Mouse (Mus musculus): ENCODE measurements around the gene Rap1b.

GRCm38 (mm10) chr10:117778328-117778910 is 67.4 kb downstream of the Rap1b start:
- no peak for TF ChIP-seq CTCF (IDR thresholded peaks at IDR 0.05; ENCODE audit: extremely low read depth, insufficient read length, insufficient replicate concordance, low read depth, low read length)
- TF ChIP-seq POLR2A (IDR thresholded peaks at IDR 0.05; ENCODE audit: low read depth, low read length) = no peak
